In the genomic region with DNA sequence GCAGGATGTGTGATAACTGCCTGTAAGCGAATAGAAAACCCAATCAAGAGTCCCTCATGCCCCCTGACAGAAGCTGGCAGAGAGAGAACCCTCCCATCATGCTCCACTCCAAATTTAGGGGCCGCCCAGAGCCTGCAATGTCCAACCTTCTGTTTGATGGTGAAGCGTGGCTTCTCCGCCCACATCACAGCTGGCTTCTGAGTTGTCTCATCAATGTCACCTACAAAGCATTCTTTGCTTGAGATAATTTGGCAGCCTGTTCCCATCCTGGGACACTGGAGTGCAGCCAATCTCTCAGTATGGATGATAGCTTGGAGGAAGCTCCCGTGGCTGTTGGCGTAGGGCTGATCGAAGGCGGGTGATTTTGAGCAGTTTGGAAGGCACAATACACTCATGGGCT, we compare ENCODE assay signal across 8 mouse cellular contexts. TPM values are rescaled to one million over a fixed set of nuclear protein-coding genes. Genes with fewer than 3 reads are reported as not detected.
DNase-seq lines count a peak whose midpoint lies in the region; ATAC-seq lines count a peak whose summit lies in the region.
"Had no signal": no experiment of that assay in that cellular context is flagged by ENCODE, and none has a peak within 500 bp of the region (broad histone marks: within the 10 kb centered on the region; RNA-seq: fewer than 3 reads in every experiment).

No protein-coding gene starts in this region.

- H3K27me3 ChIP-seq in intestine, embryonic 16.5 days (replicated peaks; ENCODE audit: control insufficient read depth, insufficient read depth, low read length), result no peaks in the 10 kb centered on the region
- H3K27me3 ChIP-seq: liver, embryonic 15.5 days had no signal

- H3K4me3 ChIP-seq in intestine, embryonic 16.5 days (ENCODE audit: low read length), result no peak overlapping the region
- H3K4me3 ChIP-seq: liver, embryonic 15.5 days had no signal

- no peak for ATAC-seq in intestine, embryonic 16.5 days

- H3K9me3 ChIP-seq in intestine, embryonic 16.5 days (ENCODE audit: control insufficient read depth, low read length), result no peaks in the 10 kb centered on the region
- H3K9me3 ChIP-seq: liver, embryonic 15.5 days had no signal

- H3K27ac ChIP-seq in intestine, embryonic 16.5 days (ENCODE audit: low read length), result no peak overlapping the region
- H3K27ac ChIP-seq: liver, embryonic 15.5 days had no signal

- H3K4me2 ChIP-seq in intestine, embryonic 16.5 days (ENCODE audit: low read depth, low read length), result no peak overlapping the region
- H3K4me2 ChIP-seq: liver, embryonic 15.5 days had no signal

- H3K36me3 ChIP-seq in intestine, embryonic 16.5 days (ENCODE audit: control insufficient read depth, insufficient read depth, low read length), result no peaks in the 10 kb centered on the region
- H3K36me3 ChIP-seq: liver, embryonic 15.5 days had no signal

- H3K4me1 ChIP-seq in intestine, embryonic 16.5 days (ENCODE audit: control insufficient read depth, insufficient read depth, low read length), result no peaks in the 10 kb centered on the region
- H3K4me1 ChIP-seq: liver, embryonic 15.5 days had no signal

- DNase-seq in cerebellum, adult 8-10 months, result peak; percentile 23
- peak; percentile 18 to 21 for DNase-seq in frontal cortex, postnatal 10 days (ENCODE audit: low spot score in 2 of 2)
- DNase-seq in layer of hippocampus, adult 8-10 months (ENCODE audit: low spot score in 2 of 2), result peak; percentile 76 to 83
- peak; percentile 53 for DNase-seq in lung, postnatal 10 days
- no peak for DNase-seq in adrenal gland, adult 18-20 months (ENCODE audit: low spot score in 2 of 2)
- no peak for DNase-seq in adrenal gland, adult (ENCODE audit: inconsistent age in 2 of 2, low spot score in 1 of 2)

- H3K9ac ChIP-seq in intestine, embryonic 16.5 days (ENCODE audit: low read depth, low read length), result no peak overlapping the region
- H3K9ac ChIP-seq: liver, embryonic 15.5 days had no signal

- 89% methylated on average over 8 of the region's 8 CpGs for WGBS in intestine, embryonic 16.5 days

RNA-seq across cellular contexts. Expression of a gene that starts 34.9 kb away (rescaled TPM):
- 10 to 100 TPM; 37.4 to 46.8 (median 41.7) TPM for total RNA-seq in layer of hippocampus, adult 8-10 months (2022)
- polyA plus RNA-seq in intestine, embryonic 16.5 days (2015; fragmentation: Nextera tagmentation; extraction: Ambion mirVana), result 0.01 and 0.02 TPM in 2 replicates
- under 1 TPM; 0.03 to 0.06 TPM for total RNA-seq in adrenal gland, adult 18-20 months (2021)

Comparison
In these comparisons a context has a peak if more than half of its experiments do, and no peak if none do; other contexts are left out.
1. DNase-seq: peak in cerebellum, adult 8-10 months (single experiment), frontal cortex, postnatal 10 days (2 of 2), layer of hippocampus, adult 8-10 months (2 of 2) and lung, postnatal 10 days (single experiment); none in adrenal gland, adult 18-20 months (0 of 2) and adrenal gland, adult (0 of 2).
2. RNA of a gene that starts 34.9 kb away (total RNA-seq): 37.4 to 46.8 TPM in layer of hippocampus, adult 8-10 months; 0.03 to 0.06 TPM in adrenal gland, adult 18-20 months; every median in the first group is over 10 times any median in the second.